Mouse (Mus musculus): ENCODE data around the gene Tbl3. TPM values are rescaled to one million over a fixed set of nuclear protein-coding genes. Genes with fewer than 3 reads are reported as not detected.

The Tbl3 gene
- polyA plus RNA-seq, 1 experiment from 2014 or later = 111 TPM

DNA sequence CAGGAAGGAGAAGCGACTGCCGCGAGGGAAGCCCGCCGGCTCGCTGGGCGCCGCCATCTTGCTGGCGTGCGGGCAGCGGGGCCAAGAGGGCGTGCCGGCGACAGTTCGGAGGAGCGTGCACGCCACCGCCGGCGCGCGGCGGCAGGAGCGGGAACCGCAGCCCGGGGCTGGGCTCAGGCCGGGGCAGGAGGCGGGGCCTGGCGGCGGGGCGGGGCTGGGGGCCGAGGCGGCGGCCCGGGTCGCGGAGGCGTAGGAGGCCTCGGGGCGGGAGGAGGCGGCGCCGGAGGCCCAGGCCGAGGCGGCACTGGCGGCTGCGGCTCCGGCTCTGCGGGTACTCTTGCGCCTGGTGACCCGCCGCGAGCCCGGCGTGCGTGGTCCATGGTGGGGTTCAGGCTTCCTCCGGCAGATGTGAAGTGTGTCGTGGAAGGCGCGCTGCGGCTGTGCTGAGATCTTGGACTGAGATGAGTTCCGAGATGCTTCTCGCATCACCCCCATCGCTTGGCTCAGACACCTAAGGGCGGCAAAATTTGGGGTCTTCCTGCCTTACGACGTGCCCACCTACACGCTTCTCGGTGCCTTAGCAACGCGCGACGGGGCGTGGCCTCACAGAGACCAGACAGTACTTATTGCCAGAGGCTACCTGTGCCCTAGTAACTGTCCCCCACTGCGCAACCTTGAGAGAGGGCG is 11.3 kb downstream of the Tbl3 start, which contains the start of the genes Gfer and Noxo1:
Gfer (minus strand) TSS at position 146 of the 687 bp plus-strand sequence.
Noxo1 (plus strand) TSS at position 224 of the 687 bp plus-strand sequence.
- Histone ChIP-seq H3K27ac (ENCODE audit: low read depth, low read length) (peak within 1 kb of the TSS; percentile 71), H3K4me2 (ENCODE audit: low read depth, low read length, severe bottlenecking) (peak within 1 kb of the TSS; percentile 70), H3K9me3 (ENCODE audit: control insufficient read depth, low read length) (no peaks in the 10 kb centered on the region), H3K4me3 (ENCODE audit: low read depth, low read length) (peak within 1 kb of the TSS; percentile 80), H3K27me3 (ENCODE audit: control insufficient read depth, insufficient read depth, low read length) (0 out of 2 replicates have a peak, but pooled peaks cover under 1% of the 10 kb centered on the region), H3K4me1 (replicated peaks; ENCODE audit: control insufficient read depth, insufficient read depth, low read length) (peaks cover 10% of the 10 kb centered on the region), H3K36me3 (ENCODE audit: control insufficient read depth, insufficient read depth, low read length) (peaks cover 6% of the 10 kb centered on the region; the same call in 1 of the 2 replicates), H3K9ac (ENCODE audit: low read length) (peak within 1 kb of the TSS; percentile 94)
- under 1% methylated on average over 75 of the region's 76 CpGs for whole genome bisulfite sequencing
- ATAC-seq (replicated peaks; ENCODE audit: low FRiP score) (peak; percentile 95), DNase-seq (ENCODE audit: low spot score) (peak; percentile 95)

DNA sequence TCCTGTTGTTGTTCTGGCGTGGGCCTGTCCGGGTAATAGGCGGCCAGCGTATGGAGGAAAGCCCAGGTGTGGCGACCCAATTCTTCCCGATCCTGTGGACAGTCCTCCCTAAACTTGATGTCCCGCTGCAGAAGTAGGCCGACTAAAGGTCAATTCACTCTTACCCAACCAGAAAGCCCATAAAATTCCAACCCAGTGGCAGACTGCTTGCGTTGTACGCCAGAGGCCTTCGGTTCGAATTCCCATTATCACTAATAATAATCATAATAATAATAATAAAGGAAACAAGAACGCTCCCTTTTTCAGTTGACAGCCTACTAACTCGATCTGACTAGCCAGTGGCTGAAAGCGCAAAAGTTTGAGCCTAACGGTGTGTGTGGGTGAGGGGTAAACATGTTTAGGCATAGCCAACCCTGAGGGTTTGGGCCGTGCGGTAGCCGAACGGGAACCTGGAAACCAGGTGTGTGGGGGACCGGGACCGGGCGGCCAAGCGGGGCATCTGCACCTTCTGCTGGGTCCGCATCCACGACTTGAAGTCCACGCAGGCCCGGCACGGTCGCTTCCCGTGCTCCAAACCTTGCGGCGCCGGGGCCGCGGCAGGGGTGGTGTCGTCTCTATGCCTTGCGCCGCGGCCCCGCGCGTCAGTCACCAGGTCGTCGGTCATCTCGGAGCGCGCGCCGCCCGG is 12.0 kb downstream of the Tbl3 start:
- peaks cover 10% of the 10 kb centered on the region for H3K4me1 ChIP-seq (replicated peaks; ENCODE audit: control insufficient read depth, insufficient read depth, low read length)
- peaks cover 3% of the 10 kb centered on the region; the same call in 1 of the 2 replicates for H3K36me3 ChIP-seq (ENCODE audit: control insufficient read depth, insufficient read depth, low read length)
- H3K4me2 ChIP-seq (ENCODE audit: low read depth, low read length, severe bottlenecking) = peak overlapping the region; percentile 70
- peak; percentile 57 for ATAC-seq (replicated peaks; ENCODE audit: low FRiP score)
- peak overlapping the region; percentile 94 for H3K9ac ChIP-seq (ENCODE audit: low read length)
- no peak for DNase-seq (ENCODE audit: low spot score)
- no peaks in the 10 kb centered on the region for H3K9me3 ChIP-seq (ENCODE audit: control insufficient read depth, low read length)
- 6% methylated on average over 51 of the region's 51 CpGs for WGBS
- peak overlapping the region; percentile 80 for H3K4me3 ChIP-seq (ENCODE audit: low read depth, low read length)
- H3K27ac ChIP-seq (ENCODE audit: low read depth, low read length) = peak overlapping the region; percentile 71
- peaks cover 6% of the 10 kb centered on the region; the same call in 1 of the 2 replicates for H3K27me3 ChIP-seq (ENCODE audit: control insufficient read depth, insufficient read depth, low read length)

DNA sequence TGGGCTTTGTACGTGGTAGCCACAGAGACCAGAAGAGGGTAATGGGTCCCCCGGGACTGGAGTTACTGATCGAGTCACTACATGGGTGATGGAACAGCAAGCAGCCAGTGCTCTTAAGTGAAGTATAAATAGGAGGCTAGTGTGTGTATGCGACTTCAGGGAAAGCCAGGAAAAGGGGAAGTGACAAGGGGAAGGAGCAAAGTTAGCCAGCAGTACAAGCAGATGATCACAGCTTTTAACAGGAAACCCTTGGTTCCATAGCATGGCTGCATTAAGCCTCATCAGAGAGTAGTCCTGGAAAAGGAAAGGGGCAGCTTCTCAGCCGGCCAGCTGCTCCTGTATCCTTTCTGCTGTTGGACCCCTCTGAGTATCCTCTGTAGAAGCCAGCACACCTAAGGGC is 15.1 kb downstream of the Tbl3 start:
- Histone ChIP-seq H3K9me3 (ENCODE audit: control insufficient read depth, low read length) (no peaks in the 10 kb centered on the region), H3K27me3 (ENCODE audit: control insufficient read depth, insufficient read depth, low read length) (peaks cover 28% of the 10 kb centered on the region), H3K4me2 (ENCODE audit: low read depth, low read length, severe bottlenecking) (no peak overlapping the region), H3K36me3 (ENCODE audit: control insufficient read depth, insufficient read depth, low read length) (no peaks in the 10 kb centered on the region), H3K4me1 (replicated peaks; ENCODE audit: control insufficient read depth, insufficient read depth, low read length) (peaks cover 12% of the 10 kb centered on the region; the same call in 1 of the 2 replicates), H3K9ac (ENCODE audit: low read length) (no peak overlapping the region), H3K27ac (ENCODE audit: low read depth, low read length) (no peak overlapping the region), H3K4me3 (ENCODE audit: low read depth, low read length) (no peak overlapping the region)
- ATAC-seq (replicated peaks; ENCODE audit: low FRiP score) (no peak), DNase-seq (ENCODE audit: low spot score) (peak; percentile 24)
- WGBS = 93% methylated on average over 5 of the region's 5 CpGs

GRCm38 (mm10) chr17:24689251-24690081 is 18.0 kb downstream of the Tbl3 start, which contains the start of gene Syngr3:
Gene Syngr3 (minus strand): TSS chr17:24689955.
- peak; percentile 71 for DNase-seq (ENCODE audit: low spot score)
- Histone ChIP-seq H3K9ac (ENCODE audit: low read length) (peak within 1 kb of the TSS; percentile 69), H3K36me3 (ENCODE audit: control insufficient read depth, insufficient read depth, low read length) (no peaks in the 10 kb centered on the region), H3K9me3 (ENCODE audit: control insufficient read depth, low read length) (no peaks in the 10 kb centered on the region), H3K4me1 (replicated peaks; ENCODE audit: control insufficient read depth, insufficient read depth, low read length) (0 out of 2 replicates have a peak, but pooled peaks cover 7% of the 10 kb centered on the region), H3K4me2 (ENCODE audit: low read depth, low read length, severe bottlenecking) (peak within 1 kb of the TSS; percentile 65), H3K4me3 (ENCODE audit: low read depth, low read length) (peak within 1 kb of the TSS; percentile 65), H3K27ac (ENCODE audit: low read depth, low read length) (no peak within 1 kb of the TSS), H3K27me3 (ENCODE audit: control insufficient read depth, insufficient read depth, low read length) (peaks cover 32% of the 10 kb centered on the region)
- WGBS = 1% methylated on average over 51 of the region's 55 CpGs
- peak; percentile 38; the same call in 1 of the 2 replicates for ATAC-seq (replicated peaks; ENCODE audit: low FRiP score)

DNA sequence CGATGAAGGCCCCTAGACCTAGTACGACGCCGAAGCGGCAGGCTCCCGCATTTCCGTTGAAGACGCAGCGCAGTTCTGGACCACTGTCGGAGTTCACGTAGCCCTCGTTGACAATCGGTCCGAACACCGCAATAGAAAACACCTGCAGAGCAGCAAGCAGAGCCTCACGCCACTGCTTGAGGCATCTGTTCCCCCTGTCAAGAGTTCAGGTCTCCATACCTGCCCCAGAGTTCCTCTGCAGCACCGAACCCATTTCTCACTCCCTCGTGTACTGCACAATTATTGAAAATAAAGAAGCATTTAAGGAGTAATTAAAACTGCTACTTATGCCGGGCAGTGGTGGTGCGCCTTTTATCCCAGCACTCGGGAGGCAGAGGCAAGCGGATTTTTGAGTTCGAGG is 19.9 kb downstream of the Tbl3 start:
- Histone ChIP-seq H3K9ac (ENCODE audit: low read length) (peak overlapping the region; percentile 43; the same call in 1 of the 2 replicates), H3K27me3 (ENCODE audit: control insufficient read depth, insufficient read depth, low read length) (peaks cover 32% of the 10 kb centered on the region), H3K27ac (ENCODE audit: low read depth, low read length) (no peak overlapping the region), H3K4me2 (ENCODE audit: low read depth, low read length, severe bottlenecking) (peak overlapping the region; percentile 44), H3K4me1 (replicated peaks; ENCODE audit: control insufficient read depth, insufficient read depth, low read length) (0 out of 2 replicates have a peak, but pooled peaks cover 7% of the 10 kb centered on the region), H3K36me3 (ENCODE audit: control insufficient read depth, insufficient read depth, low read length) (no peaks in the 10 kb centered on the region), H3K4me3 (ENCODE audit: low read depth, low read length) (peak overlapping the region; percentile 22; the same call in 1 of the 2 replicates), H3K9me3 (ENCODE audit: control insufficient read depth, low read length) (no peaks in the 10 kb centered on the region)
- DNase-seq (ENCODE audit: low spot score) = no peak
- WGBS = 21% methylated on average over 23 of the region's 23 CpGs
- ATAC-seq (replicated peaks; ENCODE audit: low FRiP score) = no peak

DNA sequence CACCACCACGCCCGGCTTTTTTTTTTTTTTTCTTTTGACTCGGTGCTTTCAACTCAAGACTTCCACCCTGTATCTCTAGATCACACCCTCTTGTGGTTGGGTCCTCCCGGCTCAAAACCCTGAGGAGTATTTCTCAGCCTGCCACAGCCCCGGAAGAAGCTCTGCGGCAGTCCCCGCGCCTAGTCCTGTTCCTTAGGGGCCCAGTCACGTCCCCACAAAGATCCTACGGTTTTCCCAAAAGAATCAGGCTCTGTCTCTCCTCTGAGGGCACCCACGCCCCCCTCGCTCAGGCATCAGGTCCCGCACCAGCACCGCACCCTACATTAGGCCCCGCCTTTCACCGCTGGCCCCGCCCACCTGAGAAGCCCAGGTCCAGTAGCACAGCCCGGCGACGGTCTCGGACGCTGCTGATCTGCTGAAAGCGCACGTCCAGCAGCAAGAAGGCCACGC is 20.3 kb downstream of the Tbl3 start:
- peak overlapping the region; percentile 44 for H3K4me2 ChIP-seq (ENCODE audit: low read depth, low read length, severe bottlenecking)
- H3K9me3 ChIP-seq (ENCODE audit: control insufficient read depth, low read length) = no peaks in the 10 kb centered on the region
- H3K27me3 ChIP-seq (ENCODE audit: control insufficient read depth, insufficient read depth, low read length) = peaks cover 32% of the 10 kb centered on the region
- DNase-seq (ENCODE audit: low spot score) = peak; percentile 74
- peak overlapping the region; percentile 22; the same call in 1 of the 2 replicates for H3K4me3 ChIP-seq (ENCODE audit: low read depth, low read length)
- 0 out of 2 replicates have a peak, but pooled peaks cover 7% of the 10 kb centered on the region for H3K4me1 ChIP-seq (replicated peaks; ENCODE audit: control insufficient read depth, insufficient read depth, low read length)
- peak overlapping the region; percentile 43; the same call in 1 of the 2 replicates for H3K9ac ChIP-seq (ENCODE audit: low read length)
- no peak overlapping the region for H3K27ac ChIP-seq (ENCODE audit: low read depth, low read length)
- no peaks in the 10 kb centered on the region for H3K36me3 ChIP-seq (ENCODE audit: control insufficient read depth, insufficient read depth, low read length)
- WGBS = 1% methylated on average over 24 of the region's 25 CpGs
- peak; percentile 59 for ATAC-seq (replicated peaks; ENCODE audit: low FRiP score)

DNA sequence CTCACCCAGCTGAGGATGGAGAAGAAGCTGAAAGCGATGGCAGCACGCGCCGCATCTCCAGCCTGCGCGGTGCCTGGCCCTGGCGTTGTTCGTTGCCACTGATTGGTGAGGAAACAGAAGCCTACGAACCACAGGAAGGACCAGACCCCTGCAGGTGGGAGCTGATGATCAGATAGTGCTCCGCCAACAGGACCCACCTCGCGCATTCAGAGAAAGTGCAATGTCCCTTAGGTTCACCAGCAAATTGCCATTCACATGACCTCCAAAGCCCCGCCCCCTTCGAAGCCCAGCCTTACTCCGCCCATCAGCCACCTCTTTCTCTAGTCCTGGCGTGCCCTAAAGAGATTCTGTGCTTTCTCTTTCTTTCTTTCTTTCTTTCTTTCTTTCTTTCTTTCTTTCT is 20.9 kb downstream of the Tbl3 start:
- H3K4me2 ChIP-seq (ENCODE audit: low read depth, low read length, severe bottlenecking) = peak overlapping the region; percentile 32
- 20% methylated on average over 16 of the region's 16 CpGs for WGBS
- H3K4me1 ChIP-seq (replicated peaks; ENCODE audit: control insufficient read depth, insufficient read depth, low read length) = 0 out of 2 replicates have a peak, but pooled peaks cover 7% of the 10 kb centered on the region
- H3K27me3 ChIP-seq (ENCODE audit: control insufficient read depth, insufficient read depth, low read length) = peaks cover 32% of the 10 kb centered on the region
- H3K4me3 ChIP-seq (ENCODE audit: low read depth, low read length) = no peak overlapping the region
- ATAC-seq (replicated peaks; ENCODE audit: low FRiP score) (no peak), DNase-seq (ENCODE audit: low spot score) (no peak)
- no peaks in the 10 kb centered on the region for H3K36me3 ChIP-seq (ENCODE audit: control insufficient read depth, insufficient read depth, low read length)
- H3K9ac ChIP-seq (ENCODE audit: low read length) = no peak overlapping the region
- H3K27ac ChIP-seq (ENCODE audit: low read depth, low read length) = no peak overlapping the region
- no peaks in the 10 kb centered on the region for H3K9me3 ChIP-seq (ENCODE audit: control insufficient read depth, low read length)
